Mouse (Mus musculus) urinary bladder, adult 2 months (tissue): ENCODE results near the gene Tmem150c. TPM values are rescaled to one million over a fixed set of nuclear protein-coding genes. Genes with fewer than 3 reads are reported as not detected.

Source experiments
- DNase-seq: peaks from one replicate; pipeline ENCODE4 v3.0.0; 2022; ENCODE audit warnings: low spot score
- polyA plus RNA-seq: library from polyadenylated mRNA; depleted of rRNA; stranded (reverse); fragments of >200 nt; gene quantifications from 2 replicates; pipeline ENCODE4 v1.2.3, GENCODE M21; 2012; rRNA removed

Gene Tmem150c
- polyA plus RNA-seq, result 0.85 and 1.8 TPM in 2 replicates

- no peak for DNase-seq
Observed at GRCm38 (mm10) chr5:100159638-100159973, at the start of gene Tmem150c. Gene Tmem150c, minus strand, starts transcription at chr5:100159808.

GRCm38 (mm10) chr5:100209093-100209492, 49.5 kb upstream of the Tmem150c start:
- DNase-seq, result no peak

GRCm38 (mm10) chr5:100206675-100207074, 47.1 kb upstream of the Tmem150c start:
- no peak for DNase-seq

- no peak for DNase-seq
Observed at GRCm38 (mm10) chr5:100205519-100206189, 46.0 kb upstream of the Tmem150c start.

GRCm38 (mm10) chr5:100200805-100201204, 41.2 kb upstream of the Tmem150c start:
- no peak for DNase-seq

DNA sequence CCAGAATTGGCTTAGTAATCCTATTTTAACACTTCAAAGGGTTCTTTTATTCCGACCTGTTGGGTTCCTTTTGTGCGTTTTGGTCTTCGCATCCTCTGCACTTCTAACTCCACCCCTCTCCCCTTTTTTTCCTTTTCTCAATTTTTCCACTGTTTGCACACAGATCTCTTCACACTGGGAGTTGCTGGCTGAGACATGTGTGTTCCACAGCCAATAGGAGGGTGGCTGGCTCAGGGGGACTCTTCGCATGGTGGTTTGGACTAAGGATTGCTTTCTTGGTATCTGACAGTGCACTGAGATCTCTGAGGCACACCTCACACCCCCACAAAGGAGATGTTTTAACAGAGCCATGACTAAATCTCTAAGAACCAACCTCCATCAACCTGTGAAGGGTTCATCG, 40.7 kb upstream of the Tmem150c start:
- no peak for DNase-seq

- no peak for DNase-seq
Observed at GRCm38 (mm10) chr5:100199092-100199853, 39.7 kb upstream of the Tmem150c start.

GRCm38 (mm10) chr5:100197476-100197875, 37.9 kb upstream of the Tmem150c start:
- no peak for DNase-seq

- DNase-seq, result no peak
Observed at GRCm38 (mm10) chr5:100196854-100197431, 37.3 kb upstream of the Tmem150c start.

DNA sequence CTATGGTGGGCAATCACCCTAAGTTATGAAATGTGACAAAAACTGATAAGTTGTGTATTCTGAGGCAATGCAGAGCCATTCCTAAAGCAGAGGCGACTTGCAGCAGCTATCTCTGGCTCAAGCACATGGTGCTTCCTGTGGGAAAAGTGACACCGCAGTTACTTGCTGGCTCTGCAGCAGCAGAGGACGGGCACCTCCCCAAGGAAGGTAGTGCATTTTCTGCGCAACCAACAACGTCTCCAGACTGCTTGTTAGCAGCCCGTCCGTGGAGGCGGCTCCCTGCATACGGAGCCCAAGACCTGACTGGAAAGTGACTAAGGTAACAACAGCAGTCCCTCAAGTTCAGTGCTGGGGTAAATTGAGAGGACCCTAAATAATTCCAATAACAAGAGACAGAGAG, 36.8 kb upstream of the Tmem150c start:
- DNase-seq, result no peak

DNA sequence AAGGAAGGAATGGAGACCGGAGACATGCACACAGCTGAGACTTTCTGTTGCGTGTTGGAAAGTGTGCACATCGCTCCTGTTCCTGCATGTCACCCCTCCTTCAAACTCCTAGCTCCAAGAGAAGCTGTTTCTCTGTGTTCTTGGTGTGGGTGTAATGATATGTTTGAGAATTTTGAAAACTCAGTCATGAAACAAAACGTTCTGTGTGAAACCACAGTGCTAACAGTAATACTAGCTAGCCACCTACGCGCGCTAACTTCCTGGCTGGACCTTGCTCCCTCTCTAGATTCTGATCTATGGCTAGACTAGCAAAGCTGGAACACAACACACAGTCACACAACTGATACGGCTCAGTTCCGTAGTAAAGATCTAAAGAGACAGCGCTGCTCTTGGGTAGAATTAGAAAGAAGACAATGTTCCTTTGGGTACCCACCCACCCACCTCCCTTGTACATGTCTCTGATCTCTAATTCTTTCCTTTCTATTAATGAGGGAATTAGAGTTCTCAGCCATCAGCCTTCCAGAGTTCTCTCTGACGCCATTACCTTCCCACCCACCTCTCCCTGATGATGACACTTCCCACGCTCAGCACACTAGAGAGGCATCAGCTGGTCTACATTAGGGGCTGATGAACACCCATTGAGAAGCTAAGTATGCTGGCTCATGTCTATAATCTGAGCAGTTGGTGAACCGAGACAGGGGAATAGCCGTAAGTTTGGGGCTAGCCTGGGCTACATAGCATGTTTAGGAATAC, 32.0 kb upstream of the Tmem150c start:
- no peak for DNase-seq

DNA sequence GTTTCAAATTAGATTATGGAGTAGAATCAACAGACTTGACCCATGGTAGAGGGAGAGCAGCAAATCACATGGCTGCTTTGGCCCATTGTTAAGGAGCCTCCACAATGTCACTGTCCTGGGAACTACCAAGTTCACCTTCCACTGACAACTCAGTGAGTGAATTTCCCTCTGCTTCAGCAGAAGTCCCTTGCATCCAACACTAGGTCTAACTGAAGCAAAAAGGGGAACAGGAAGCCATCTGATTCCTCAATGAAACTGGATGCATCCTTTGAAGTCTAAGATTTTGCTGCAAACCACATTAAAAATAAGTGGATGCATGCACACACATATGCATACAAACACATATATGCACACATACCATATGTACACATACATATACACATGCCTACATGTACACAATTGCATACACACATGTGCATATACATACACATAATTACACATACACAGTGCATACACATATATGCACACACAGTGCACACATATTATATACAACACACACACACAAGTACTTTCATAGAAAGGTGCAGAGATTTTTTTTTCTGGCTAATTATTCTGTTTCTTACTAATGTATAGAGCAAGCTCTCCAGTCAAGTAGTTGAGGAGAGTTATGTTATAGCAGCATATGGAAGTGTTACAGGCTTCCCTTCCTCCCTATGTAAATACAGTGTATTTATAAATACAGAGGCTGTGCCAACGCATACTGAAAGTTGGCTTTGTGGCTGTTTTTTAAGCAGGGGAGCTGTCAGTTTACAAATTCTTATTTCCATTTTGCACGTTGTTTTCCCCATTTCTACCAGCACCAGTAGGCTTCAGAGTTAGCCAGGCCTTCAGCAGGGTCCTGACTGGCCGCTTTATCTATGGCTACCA, 27.7 kb upstream of the Tmem150c start:
- DNase-seq, result no peak

DNA sequence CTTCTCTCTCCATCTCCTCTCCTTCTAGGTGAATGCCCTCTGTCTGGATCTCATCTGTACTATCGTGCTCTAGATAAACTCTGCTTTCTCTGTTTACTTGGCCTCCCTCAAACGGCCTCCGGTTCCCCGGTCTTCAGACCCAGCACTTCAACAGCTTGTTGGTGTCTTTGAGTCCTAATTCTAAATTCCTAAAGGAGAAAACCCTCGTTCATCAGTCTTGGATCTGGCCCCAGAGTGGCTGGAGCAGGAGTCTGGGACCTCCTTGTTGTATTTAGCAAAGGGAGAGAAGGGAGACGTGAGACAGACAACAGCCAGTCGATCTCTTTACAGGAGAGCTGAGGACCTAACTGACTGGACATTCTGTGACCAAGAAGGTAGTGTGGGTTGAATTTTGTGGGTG, 27.0 kb upstream of the Tmem150c start:
- DNase-seq, result no peak

GRCm38 (mm10) chr5:100185895-100186294, 26.3 kb upstream of the Tmem150c start:
- DNase-seq, result no peak

DNA sequence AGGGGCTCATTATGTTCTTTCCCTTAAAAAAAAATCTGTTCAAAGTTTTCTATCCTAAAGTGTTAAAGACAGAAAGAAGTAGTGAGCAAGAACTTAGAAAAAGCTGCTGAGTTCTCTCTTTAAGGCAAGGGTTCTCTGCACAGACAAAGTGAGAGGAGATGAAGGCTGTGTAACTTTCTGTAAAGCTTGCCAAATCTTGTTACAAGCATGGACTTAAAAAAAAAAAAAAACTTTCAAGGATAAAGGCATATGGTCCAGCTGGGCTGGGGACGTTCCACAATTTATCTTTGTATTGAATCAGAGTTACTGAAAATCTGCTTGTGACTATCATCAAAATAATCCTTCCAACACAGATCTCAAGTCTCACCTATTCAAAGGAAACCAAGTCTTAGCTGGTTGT, 21.4 kb upstream of the Tmem150c start:
- DNase-seq, result no peak

DNA sequence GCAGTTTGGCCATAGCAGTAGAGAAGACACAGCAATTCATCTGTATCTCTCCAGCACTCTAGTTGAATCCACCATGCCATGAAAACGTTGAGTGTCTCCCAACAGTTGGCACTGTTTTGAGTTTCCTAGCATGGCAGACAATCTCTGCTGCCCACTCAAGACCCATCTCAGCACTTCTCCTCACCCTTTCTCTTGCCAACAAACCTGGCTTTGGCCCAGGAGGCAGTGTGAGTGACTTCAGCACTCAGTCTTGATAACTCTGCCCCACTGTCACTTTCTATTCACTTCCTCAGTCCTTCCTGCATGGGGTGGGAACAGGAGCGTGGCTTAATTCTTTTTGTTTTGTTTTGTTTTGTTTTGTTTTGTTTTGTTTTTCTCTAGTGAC, 19.2 kb upstream of the Tmem150c start:
- DNase-seq, result no peak

- DNase-seq, result no peak
Observed at GRCm38 (mm10) chr5:100178122-100178780, 18.6 kb upstream of the Tmem150c start.

GRCm38 (mm10) chr5:100177547-100177946, 17.9 kb upstream of the Tmem150c start:
- no peak for DNase-seq

- DNase-seq, result no peak
Observed at GRCm38 (mm10) chr5:100176096-100176495, 16.5 kb upstream of the Tmem150c start.

DNA sequence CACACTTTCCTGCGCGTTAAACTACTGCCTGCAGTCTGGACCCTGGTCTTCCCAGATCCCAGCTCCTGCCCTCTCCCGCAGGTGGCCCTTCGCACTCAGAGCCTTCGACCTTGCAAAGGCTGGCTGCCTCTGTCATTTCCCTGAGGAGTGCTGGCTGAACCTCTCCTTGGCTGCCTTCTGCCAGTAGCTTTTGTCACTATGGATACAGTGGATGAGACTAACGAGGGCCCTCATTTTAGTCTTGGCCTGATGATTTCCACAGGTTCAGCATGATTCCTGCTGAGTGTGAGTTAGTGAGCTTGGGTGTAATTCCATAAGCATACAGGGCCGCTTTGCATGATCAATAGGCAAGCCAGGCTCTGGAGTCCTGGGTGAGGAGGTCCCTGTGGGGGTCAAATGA, 16.0 kb upstream of the Tmem150c start:
- DNase-seq, result no peak

- DNase-seq, result no peak
Observed at GRCm38 (mm10) chr5:100172104-100172503, 12.5 kb upstream of the Tmem150c start.
